ENCODE assay signal across 19 mouse cellular contexts in genomic region chr5:72763025-72763424, GRCm38 (mm10). TPM values are rescaled to one million over a fixed set of nuclear protein-coding genes. Genes with fewer than 3 reads are reported as not detected.
A peak's percentile ranks its signal among the peaks of the same experiment; 100 is the strongest.
DNase-seq lines count a peak whose midpoint lies in the region; ATAC-seq and TF ChIP-seq lines count a peak whose summit lies in the region.
"Had no signal": no experiment of that assay in that cellular context is flagged by ENCODE, and none has a peak within 500 bp of the region (broad histone marks: within the 10 kb centered on the region; RNA-seq: fewer than 3 reads in every experiment).

No protein-coding gene starts in this region.

- no peak overlapping the region for H3K4me3 ChIP-seq in lung, postnatal 0 days (ENCODE audit: low read depth, low read length)
- H3K4me3 ChIP-seq in MEL (ENCODE audit: control insufficient read depth in 1 of 2, insufficient read depth in 1 of 2, low read depth in 2 of 2, low read length in 2 of 2), result no peak overlapping the region
- no peak overlapping the region for H3K4me3 ChIP-seq in small intestine, adult 2 months (ENCODE audit: low read depth, low read length)
- H3K4me3 ChIP-seq: forebrain, embryonic 15.5 days; gastrocnemius, adult 2 months; liver, embryonic 12.5 days; midbrain, embryonic 10.5 days; myocyte had no signal

- H3K4me2 ChIP-seq in lung, postnatal 0 days (replicated peaks; ENCODE audit: low read depth, low read length), result no peak overlapping the region
- H3K4me2 ChIP-seq: forebrain, embryonic 15.5 days; liver, embryonic 12.5 days had no signal

- no peaks in the 10 kb centered on the region for H3K36me3 ChIP-seq in lung, postnatal 0 days (ENCODE audit: insufficient read depth, low read length)
- peaks cover 20 to 46% of the 10 kb centered on the region in 2 experiments for H3K36me3 ChIP-seq in MEL (ENCODE audit: control insufficient read depth in 1 of 2, insufficient read depth in 2 of 2, low read length in 2 of 2)
- peaks cover 29% of the 10 kb centered on the region for H3K36me3 ChIP-seq in small intestine, adult 2 months (ENCODE audit: control insufficient read depth, insufficient read depth, low read length)
- H3K36me3 ChIP-seq: forebrain, embryonic 15.5 days; liver, embryonic 12.5 days; midbrain, embryonic 10.5 days had no signal

- no peaks in the 10 kb centered on the region for H3K27me3 ChIP-seq in lung, postnatal 0 days (replicated peaks; ENCODE audit: insufficient read depth, low read length)
- no peaks in the 10 kb centered on the region for H3K27me3 ChIP-seq in MEL (ENCODE audit: control insufficient read depth in 1 of 2, insufficient read depth in 2 of 2, low read length in 2 of 2)
- H3K27me3 ChIP-seq in small intestine, adult 2 months (ENCODE audit: control insufficient read depth, insufficient read depth, low read length), result no peaks in the 10 kb centered on the region
- H3K27me3 ChIP-seq: forebrain, embryonic 15.5 days; liver, embryonic 12.5 days had no signal

- H3K27ac ChIP-seq in lung, postnatal 0 days (ENCODE audit: low read length), result no peak overlapping the region
- H3K27ac ChIP-seq in MEL (ENCODE audit: control insufficient read depth, low read depth, low read length), result peak overlapping the region; percentile 64
- H3K27ac ChIP-seq in small intestine, adult 2 months (ENCODE audit: insufficient read depth, low read depth, low read length), result peak overlapping the region; percentile 38; the same call in 1 of the 2 replicates
- H3K27ac ChIP-seq: forebrain, embryonic 15.5 days; gastrocnemius, adult 2 months; liver, embryonic 12.5 days had no signal

- H3K9me3 ChIP-seq in lung, postnatal 0 days (ENCODE audit: low read length), result no peaks in the 10 kb centered on the region
- no peaks in the 10 kb centered on the region for H3K9me3 ChIP-seq in MEL (replicated peaks; ENCODE audit: insufficient read depth, low read length)
- H3K9me3 ChIP-seq: forebrain, embryonic 15.5 days; liver, embryonic 12.5 days; midbrain, embryonic 10.5 days had no signal

- TF ChIP-seq RAD21 in MEL (IDR thresholded peaks at IDR 0.05; ENCODE audit: low read depth, low read length), result no peak

- no peak overlapping the region for H3K9ac ChIP-seq in lung, postnatal 0 days (replicated peaks; ENCODE audit: low read depth)
- H3K9ac ChIP-seq in MEL (ENCODE audit: control insufficient read depth, low read depth, low read length, poor library complexity, severe bottlenecking), result no peak overlapping the region
- H3K9ac ChIP-seq: forebrain, embryonic 15.5 days; liver, embryonic 12.5 days had no signal

- TF ChIP-seq POLR2A in MEL (IDR thresholded peaks at IDR 0.05; ENCODE audit: control insufficient read depth in 1 of 2, insufficient read depth in 1 of 2, low read depth in 1 of 2, low read length in 2 of 2, poor library complexity in 1 of 2), result no peak
- TF ChIP-seq POLR2A in small intestine, adult 2 months (IDR thresholded peaks at IDR 0.05; ENCODE audit: low read depth, low read length), result no peak

- peak; percentile 18 for DNase-seq in lung, postnatal 0 days (ENCODE audit: low spot score)
- no peak for DNase-seq in lung, postnatal 25 days (ENCODE audit: low spot score)
- peak; percentile 70 for DNase-seq in MEL (ENCODE audit: low read depth, low spot score)
- DNase-seq in adrenal gland, postnatal 36 days, result no peak
- DNase-seq in gastrocnemius, postnatal 10 days, result no peak
- DNase-seq: cerebellum, adult 9-10 months; gastrocnemius, adult 2 months; heart, postnatal 4 days; kidney, postnatal 36 days; layer of hippocampus, postnatal 36 days; left cerebral cortex, postnatal 4 days; right cerebral cortex, adult 18-20 months had no signal

- no peaks in the 10 kb centered on the region for H3K4me1 ChIP-seq in lung, postnatal 0 days (ENCODE audit: insufficient read depth, low read depth, low read length)
- peaks cover 0 to 11% of the 10 kb centered on the region in 2 experiments; a peak in 2 of 4 replicates for H3K4me1 ChIP-seq in MEL (ENCODE audit: control insufficient read depth in 1 of 2, insufficient read depth in 2 of 2, low read length in 2 of 2)
- H3K4me1 ChIP-seq in small intestine, adult 2 months (ENCODE audit: control insufficient read depth, insufficient read depth, insufficient read length, low read length), result peaks cover 11% of the 10 kb centered on the region; the same call in 1 of the 2 replicates

- H3K79me2 ChIP-seq in MEL (ENCODE audit: control insufficient read depth, insufficient read depth, low read length, poor library complexity), result no peaks in the 10 kb centered on the region

- WGBS in lung, postnatal 0 days, result 32% methylated on average over 3 of the region's 3 CpGs
- 10% methylated on average over 3 of the region's 3 CpGs for WGBS in small intestine, adult 2 months

- no peak for TF ChIP-seq CTCF in lung, postnatal 0 days (IDR thresholded peaks at IDR 0.05)
- TF ChIP-seq CTCF in MEL (IDR thresholded peaks at IDR 0.05 in 2 of 3, conservative IDR thresholded peaks at IDR 0.05 in 1 of 3; ENCODE audit: control insufficient read depth in 1 of 3, insufficient read depth in 1 of 3, low read depth in 2 of 3, low read length in 3 of 3, poor library complexity in 1 of 3, severe bottlenecking in 1 of 3), result no peak
- TF ChIP-seq CTCF in small intestine, adult 2 months (IDR thresholded peaks at IDR 0.05; ENCODE audit: extremely low read depth, insufficient read length, insufficient replicate concordance, low read depth, low read length), result no peak

- ATAC-seq in lung, postnatal 0 days, result no peak
- ATAC-seq in granulocyte monocyte progenitor cell, adult 5-6 weeks (replicated peaks; ENCODE audit: poor library complexity, severe bottlenecking), result peak; percentile 87
- ATAC-seq: forebrain, embryonic 15.5 days; inflammation-experienced regulatory T-cells, adult 6 months; liver, embryonic 12.5 days had no signal

- no peak for TF ChIP-seq EP300 in lung, postnatal 0 days (IDR thresholded peaks at IDR 0.05)
- peak; percentile 80 to 91 for TF ChIP-seq EP300 in MEL (IDR thresholded peaks at IDR 0.05; ENCODE audit: low read depth in 1 of 2, low read length in 2 of 2)

TF ChIP-seq in MEL, 35 proteins besides CTCF, POLR2A, EP300 and RAD21:
- TF ChIP-seq GATA1 (IDR thresholded peaks at IDR 0.05; ENCODE audit: low read depth, low read length), result peak; percentile 93
- no peak for TF ChIP-seq ELF1 (IDR thresholded peaks at IDR 0.05; ENCODE audit: low read depth, low read length)
- TF ChIP-seq ETS1 (IDR thresholded peaks at IDR 0.05; ENCODE audit: low read depth, low read length), result peak; percentile 72
- TF ChIP-seq E2F4 (IDR thresholded peaks at IDR 0.05; ENCODE audit: borderline replicate concordance, low read depth, low read length), result no peak
- TF ChIP-seq RCOR1 (IDR thresholded peaks at IDR 0.05; ENCODE audit: low read depth, low read length), result peak; percentile 94
- TF ChIP-seq TCF12 (IDR thresholded peaks at IDR 0.05; ENCODE audit: low read depth, low read length), result peak; percentile 71
- TF ChIP-seq SIN3A (IDR thresholded peaks at IDR 0.05; ENCODE audit: low read length), result peak; percentile 39
- no peak for TF ChIP-seq MEF2A (IDR thresholded peaks at IDR 0.05; ENCODE audit: extremely low read depth, insufficient replicate concordance, low read depth, low read length, poor library complexity, severe bottlenecking)

RNA-seq across cellular contexts. Expression of gene Txk, which starts 10.4 kb away (rescaled TPM):
- 0.19 and 0.32 TPM in 2 replicates for polyA plus RNA-seq in lung, postnatal 0 days (2015; fragmentation: Nextera tagmentation; extraction: Ambion mirVana)
- 0.23 and 0.26 TPM in 2 replicates for total RNA-seq in MEL (2012; rRNA removed)
- polyA plus RNA-seq in MEL (2012; ENCODE audit: insufficient read depth in 1 of 2, insufficient read length in 2 of 2, low read depth in 1 of 2, low replicate concordance in 2 of 2, missing spikeins in 1 of 2), result under 1 TPM in 1 of 2 experiments, not detected in 1; 0.10 TPM
- not detected in 2 replicates for total RNA-seq in granulocyte monocyte progenitor cell, adult 5-6 weeks (2014; fragmentation: Nextera tagmentation)
- 0.31 TPM in 1 of 2 replicates, not detected in the other for total RNA-seq in granulocyte monocyte progenitor cell, adult 5-6 weeks (2017)
- 0.20 and 0.34 TPM in 2 replicates for polyA plus RNA-seq in small intestine, adult 2 months (2012; rRNA removed)
- total RNA-seq in adrenal gland, postnatal 36 days (2021), result under 1 TPM; 0.10 TPM
- not detected for total RNA-seq in gastrocnemius, postnatal 10 days (2021)
- polyA plus RNA-seq: forebrain, embryonic 15.5 days; midbrain, embryonic 10.5 days had no signal

Comparison
In these comparisons a context has a peak if more than half of its experiments do, and no peak if none do; other contexts are left out.
1. DNase-seq: peak in lung, postnatal 0 days (single experiment) and MEL (single experiment); none in lung, postnatal 25 days (single experiment), adrenal gland, postnatal 36 days (0 of 2) and gastrocnemius, postnatal 10 days (single experiment).